Mouse (Mus musculus) mammary gland, adult 2 months (tissue): ENCODE results near the gene Wnk2. TPM values are rescaled to one million over a fixed set of nuclear protein-coding genes. Genes with fewer than 3 reads are reported as not detected.

Experiments
- polyA plus RNA-seq: library from polyadenylated mRNA; depleted of rRNA; stranded (reverse); fragments of >200 nt; gene quantifications from 2 replicates; pipeline ENCODE4 v1.2.3, GENCODE M21; 2012; ENCODE audit warnings: low replicate concordance; rRNA removed

The Wnk2 gene
- 6.4 and 8.0 TPM in 2 replicates for polyA plus RNA-seq

DNA sequence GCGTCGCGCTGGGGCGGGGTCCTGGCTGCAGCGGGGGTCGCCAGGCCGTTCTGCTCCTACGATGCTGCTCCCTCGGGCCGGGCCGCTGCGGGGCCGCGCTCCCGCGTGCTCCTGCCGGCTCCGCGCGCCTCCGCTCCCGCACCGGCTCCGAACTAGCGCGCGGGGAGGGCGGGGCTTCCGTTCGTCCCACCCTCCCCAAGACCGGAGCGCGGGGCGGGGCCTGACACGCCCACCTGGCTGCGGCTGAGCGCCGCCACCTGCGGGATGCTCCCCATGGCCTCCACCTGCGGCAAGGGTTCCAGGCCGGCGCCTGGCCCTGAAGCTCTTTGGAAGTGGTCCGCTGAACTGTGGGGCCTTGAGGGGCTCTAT is at the start of gene Wnk2:
Gene Wnk2 (minus strand): TSS at position 157 of the 369 bp plus-strand sequence.

GRCm38 (mm10) chr13:49187288-49188218 is 39.7 kb upstream of the Wnk2 start, which contains the start of gene Ninj1:
TSS of gene Ninj1 (plus strand) at chr13:49187485.

Other genes with a start within 250 kb of the Wnk2 start
- 76.8 and 78.1 TPM in 2 replicates for gene Fam120a, start 180.0 kb downstream of the Wnk2 start, polyA plus RNA-seq
- 209 and 258 TPM in 2 replicates for gene Ninj1, start 39.5 kb upstream of the Wnk2 start, polyA plus RNA-seq
- gene Card19, start 68.0 kb upstream of the Wnk2 start, polyA plus RNA-seq = 142 and 192 TPM in 2 replicates
- 19.3 and 36.4 TPM in 2 replicates for gene Susd3, start 100.7 kb upstream of the Wnk2 start, polyA plus RNA-seq
- gene Fgd3, start 172.3 kb upstream of the Wnk2 start, polyA plus RNA-seq = 7.7 and 9.3 TPM in 2 replicates
- gene Bicd2, start 193.6 kb upstream of the Wnk2 start, polyA plus RNA-seq = 30.5 and 30.6 TPM in 2 replicates